24 mouse cellular contexts compared by ENCODE assay signal in genomic region chr3:53138785-53139184, GRCm38 (mm10).
DNase-seq lines count a peak whose midpoint lies in the region; ATAC-seq and TF ChIP-seq lines count a peak whose summit lies in the region.
"Had no signal": no experiment of that assay in that cellular context is flagged by ENCODE, and none has a peak within 500 bp of the region (broad histone marks: within the 10 kb centered on the region; RNA-seq: fewer than 3 reads in every experiment).

No protein-coding gene starts in this region.

- H3K4me3 ChIP-seq in kidney, adult 2 months (ENCODE audit: insufficient read depth, low read depth, low read length): no peak overlapping the region
- H3K4me3 ChIP-seq in neural tube, embryonic 15.5 days (replicated peaks): no peak overlapping the region
- H3K4me3 ChIP-seq: forebrain, embryonic 13.5 days; hindbrain, embryonic 12.5 days; left cerebral cortex, adult 2 months; limb, embryonic 13.5 days; lung, embryonic 15.5 days; midbrain, embryonic 12.5 days; stomach, embryonic 15.5 days had no signal

- no peak overlapping the region for H3K4me2 ChIP-seq in neural tube, embryonic 15.5 days
- H3K4me2 ChIP-seq: forebrain, embryonic 13.5 days; heart, embryonic 11.5 days; hindbrain, embryonic 12.5 days; limb, embryonic 13.5 days; lung, embryonic 15.5 days; midbrain, embryonic 12.5 days; stomach, embryonic 15.5 days had no signal

- no peak; the same call in 1 of the 2 replicates for ATAC-seq in neural tube, embryonic 15.5 days (ENCODE audit: low FRiP score)
- ATAC-seq: forebrain, embryonic 13.5 days; intestine, embryonic 16.5 days had no signal

- H3K9me3 ChIP-seq in neural tube, embryonic 15.5 days (replicated peaks): no peaks in the 10 kb centered on the region
- H3K9me3 ChIP-seq: forebrain, embryonic 13.5 days; hindbrain, embryonic 12.5 days; lung, embryonic 15.5 days; midbrain, embryonic 12.5 days; stomach, embryonic 15.5 days had no signal

- no peaks in the 10 kb centered on the region for H3K4me1 ChIP-seq in kidney, adult 2 months (ENCODE audit: control insufficient read depth, insufficient read depth, low read length)
- H3K4me1 ChIP-seq in neural tube, embryonic 15.5 days: peaks cover 11% of the 10 kb centered on the region
- H3K4me1 ChIP-seq: forebrain, embryonic 13.5 days; limb, embryonic 13.5 days; lung, embryonic 15.5 days; midbrain, embryonic 12.5 days; stomach, embryonic 15.5 days had no signal

- H3K27ac ChIP-seq in kidney, adult 2 months (ENCODE audit: insufficient read depth, low read depth, low read length): no peak overlapping the region
- 0 out of 2 replicates have a peak overlapping the region, but pooled peaks have one; percentile 23 for H3K27ac ChIP-seq in neural tube, embryonic 15.5 days (replicated peaks)
- H3K27ac ChIP-seq: forebrain, embryonic 13.5 days; hindbrain, embryonic 12.5 days; left cerebral cortex, adult 2 months; limb, embryonic 13.5 days; lung, embryonic 15.5 days; midbrain, embryonic 12.5 days; stomach, embryonic 15.5 days had no signal

- 86% methylated on average over 2 of the region's 2 CpGs for WGBS in kidney, adult 2 months
- WGBS in neural tube, embryonic 15.5 days: 93% methylated on average over 2 of the region's 2 CpGs

- no peak for TF ChIP-seq POLR2A in kidney, adult 2 months (IDR thresholded peaks at IDR 0.05; ENCODE audit: low read depth, low read length)

- no peak overlapping the region for H3K9ac ChIP-seq in neural tube, embryonic 15.5 days (replicated peaks)
- H3K9ac ChIP-seq: forebrain, embryonic 13.5 days; hindbrain, embryonic 12.5 days; limb, embryonic 13.5 days; lung, embryonic 15.5 days; midbrain, embryonic 12.5 days; stomach, embryonic 15.5 days had no signal

- H3K36me3 ChIP-seq in kidney, adult 2 months (ENCODE audit: control insufficient read depth, insufficient read depth, low read length): no peaks in the 10 kb centered on the region
- H3K36me3 ChIP-seq in neural tube, embryonic 15.5 days: no peaks in the 10 kb centered on the region
- H3K36me3 ChIP-seq: G1E; hindbrain, embryonic 12.5 days; limb, embryonic 13.5 days; lung, embryonic 15.5 days; midbrain, embryonic 12.5 days; stomach, embryonic 15.5 days had no signal

- peak; percentile 7 for DNase-seq in cerebellum, adult 11-12 months
- no peak for DNase-seq in cerebellum, postnatal 36 days
- peak; percentile 31 for DNase-seq in kidney, postnatal 10 days
- no peak for DNase-seq in kidney, adult 2 months
- DNase-seq in neural tube, embryonic 10.5 days (ENCODE audit: extremely low spot score, low spot score): no peak
- peak; percentile 18 for DNase-seq in naive thymus-derived CD4-positive, alpha-beta T cell, adult 2 months (ENCODE audit: low read depth)
- no peak for DNase-seq in embryo, embryonic 10.5 days (ENCODE audit: low spot score)
- DNase-seq: adrenal gland, postnatal 14 days; cerebellum, adult 8-10 months; embryo, embryonic 11 days; right cerebral cortex, adult 18-20 months; spleen, adult 18-20 months; thymus, postnatal 36 days had no signal

- no peaks in the 10 kb centered on the region for H3K27me3 ChIP-seq in kidney, adult 2 months (replicated peaks; ENCODE audit: control insufficient read depth, insufficient read depth, low read length)
- H3K27me3 ChIP-seq in neural tube, embryonic 15.5 days (replicated peaks): no peaks in the 10 kb centered on the region
- H3K27me3 ChIP-seq: forebrain, embryonic 13.5 days; hindbrain, embryonic 12.5 days; limb, embryonic 13.5 days; lung, embryonic 15.5 days; midbrain, embryonic 12.5 days; stomach, embryonic 15.5 days had no signal

- TF ChIP-seq CTCF in kidney, adult 2 months (conservative IDR thresholded peaks at IDR 0.05; ENCODE audit: insufficient read depth, insufficient read length, low read depth, low read length): no peak

Comparison
In these comparisons a context has a peak if more than half of its experiments do, and no peak if none do; other contexts are left out.
1. DNase-seq: peak in cerebellum, adult 11-12 months (single experiment), kidney, postnatal 10 days (single experiment) and naive thymus-derived CD4-positive, alpha-beta T cell, adult 2 months (single experiment); none in cerebellum, postnatal 36 days (0 of 2), kidney, adult 2 months (single experiment), neural tube, embryonic 10.5 days (single experiment) and embryo, embryonic 10.5 days (single experiment).